Mouse (Mus musculus) cerebellum, adult 8-10 months (tissue): ENCODE measurements around the gene Lzts2.
"Not testable (repeated sequence)": the region's sequence is repeated elsewhere in the genome, so short reads cannot be mapped to it uniquely, and the experiment has no call there.

Experiments
- DNase-seq: peaks from one replicate; pipeline ENCODE4 v3.0.0; 2022

Lzts2 gene

DNA sequence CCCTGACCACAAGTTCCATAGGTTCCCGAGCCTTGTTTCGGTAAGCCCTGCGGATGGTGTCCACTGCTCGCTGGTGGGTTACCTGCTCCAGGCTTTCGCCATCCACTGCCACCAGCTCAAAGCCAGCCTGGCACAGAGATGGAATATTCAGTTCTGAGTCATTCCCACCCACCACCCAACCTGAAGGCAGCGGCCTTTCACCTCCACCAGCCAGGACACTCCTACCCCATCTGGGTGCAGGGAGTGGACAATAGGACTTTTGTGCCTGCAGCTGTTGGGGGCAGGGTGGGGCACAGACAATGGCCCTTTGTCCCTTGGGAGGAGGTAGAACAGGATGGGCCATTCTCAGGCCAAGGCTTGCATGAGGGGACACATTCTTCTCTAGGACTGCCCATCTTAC lies 13.6 kb downstream of the Lzts2 start:
- no peak for DNase-seq

DNA sequence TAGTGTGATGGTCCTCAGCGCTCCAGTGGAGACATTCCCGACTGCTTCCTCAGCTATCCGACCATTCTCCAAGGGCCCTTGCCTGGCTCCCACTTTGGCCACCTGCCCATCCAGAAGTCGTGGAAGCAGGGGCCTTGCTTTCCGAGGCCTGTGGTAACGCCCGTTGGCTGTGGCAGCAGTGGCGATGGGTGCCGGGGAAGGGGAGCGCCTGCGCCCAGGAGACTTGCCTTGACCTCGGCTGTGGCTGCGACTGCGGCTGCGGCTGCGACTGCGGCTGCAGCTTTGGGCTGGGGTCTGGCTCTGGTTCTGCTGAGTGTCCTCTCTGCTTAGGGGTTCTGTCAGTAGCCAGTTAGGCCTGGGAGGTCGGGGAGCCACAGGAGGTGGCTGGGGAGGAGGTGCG lies 14.5 kb downstream of the Lzts2 start:
- DNase-seq, result no peak

DNA sequence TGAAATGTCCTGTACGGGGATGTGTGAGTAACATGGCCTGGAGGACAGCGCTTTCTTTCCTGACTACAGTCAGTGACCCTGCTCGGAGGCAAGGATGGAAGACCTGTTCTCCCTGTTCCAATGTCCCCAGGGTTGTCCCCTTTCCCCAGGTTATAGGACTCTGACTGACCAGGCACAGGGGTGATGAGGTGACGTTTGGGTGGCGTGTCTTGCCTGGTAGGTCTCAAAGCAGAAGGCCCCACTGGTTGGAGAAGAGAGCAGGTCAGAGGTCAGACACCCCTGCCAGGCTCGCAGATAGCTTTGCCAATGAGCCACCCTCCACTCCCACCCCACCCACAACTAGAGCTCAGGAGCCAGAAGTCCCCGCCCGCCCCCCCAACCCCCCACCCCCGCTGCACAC lies 15.4 kb downstream of the Lzts2 start:
- no peak for DNase-seq

DNA sequence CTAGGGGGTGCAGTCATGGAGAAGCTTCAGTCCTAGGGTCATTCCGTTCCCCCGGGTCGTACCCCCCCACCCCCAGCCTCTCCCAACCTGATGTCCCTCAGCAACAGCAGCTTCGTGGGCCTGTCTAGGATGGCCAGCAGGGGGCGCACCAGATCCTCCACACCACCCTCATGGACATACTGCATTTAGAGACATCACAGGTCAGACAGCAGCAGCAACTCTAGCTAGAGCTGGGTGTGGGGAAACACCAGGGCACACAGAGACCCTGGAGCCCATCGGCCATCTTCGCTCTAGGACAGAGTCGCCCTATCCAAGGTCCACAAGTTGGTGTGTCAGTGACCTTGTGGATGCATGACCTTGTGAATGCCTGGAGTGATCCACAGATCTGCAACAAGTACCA lies 15.9 kb downstream of the Lzts2 start:
- peak; percentile 76 for DNase-seq

DNA sequence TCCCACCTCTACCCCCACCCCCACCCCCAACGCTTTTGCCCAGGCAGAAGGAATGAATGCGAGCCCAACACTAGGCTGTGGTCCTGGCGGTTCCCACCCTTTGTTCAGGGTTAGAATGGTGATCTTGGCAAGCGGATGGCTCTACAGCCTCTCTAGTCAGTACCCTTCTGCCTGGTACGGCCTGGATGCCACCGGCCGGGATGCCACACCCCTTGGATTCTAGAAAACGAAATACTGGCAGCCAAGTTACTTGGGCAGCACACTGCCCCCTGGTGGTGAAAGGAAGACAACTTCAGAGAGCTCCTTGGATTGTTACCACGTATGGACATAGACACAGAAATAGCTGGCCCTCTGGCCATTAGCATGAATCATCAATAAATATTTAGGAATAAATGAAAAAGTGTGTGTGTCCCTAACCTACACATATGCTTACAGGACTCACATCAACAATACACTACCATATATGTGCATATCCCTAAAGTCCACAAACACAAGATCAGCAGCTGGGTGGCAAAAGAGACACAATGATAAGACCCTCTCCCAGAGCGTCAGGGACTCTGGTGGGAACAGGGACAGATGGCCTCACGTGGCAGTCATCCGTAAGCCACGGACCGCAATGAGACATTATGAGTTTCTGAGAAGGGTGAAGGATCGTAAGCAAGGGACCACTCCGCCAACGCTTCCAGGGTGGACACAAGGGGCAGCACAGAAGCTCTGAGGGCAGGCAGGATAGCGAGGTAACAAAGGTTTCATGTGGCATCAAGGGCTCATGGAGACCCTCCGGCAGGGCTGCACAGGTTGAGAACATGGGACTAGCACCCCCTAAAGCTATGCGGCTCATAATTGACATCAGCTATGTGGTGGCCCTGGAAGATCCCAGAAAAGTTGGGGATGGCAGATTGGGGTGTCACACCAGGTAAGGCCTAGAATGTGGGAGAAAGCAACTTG lies 16.8 kb downstream of the Lzts2 start:
- DNase-seq, result peak; percentile 86

DNA sequence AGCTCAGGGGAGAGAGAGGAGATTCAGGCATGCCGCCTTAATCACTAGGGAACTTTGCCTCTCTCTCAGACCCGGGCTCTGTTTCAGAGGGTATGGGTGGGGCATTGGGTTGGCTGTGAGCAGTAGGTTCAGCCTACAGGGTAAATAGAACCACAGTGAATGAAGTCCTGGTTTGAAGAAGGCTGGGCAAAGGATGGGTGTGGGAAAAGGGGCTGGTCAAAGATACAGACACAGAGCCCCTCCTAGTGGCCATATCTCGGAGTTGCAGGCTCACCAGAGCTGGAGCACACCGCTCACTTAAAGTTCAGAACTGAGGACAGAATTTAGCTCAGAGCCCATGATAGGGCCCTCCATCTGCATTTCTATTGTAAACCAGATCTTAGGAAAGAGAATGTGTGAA lies 17.6 kb downstream of the Lzts2 start:
- peak; percentile 82 for DNase-seq

DNA sequence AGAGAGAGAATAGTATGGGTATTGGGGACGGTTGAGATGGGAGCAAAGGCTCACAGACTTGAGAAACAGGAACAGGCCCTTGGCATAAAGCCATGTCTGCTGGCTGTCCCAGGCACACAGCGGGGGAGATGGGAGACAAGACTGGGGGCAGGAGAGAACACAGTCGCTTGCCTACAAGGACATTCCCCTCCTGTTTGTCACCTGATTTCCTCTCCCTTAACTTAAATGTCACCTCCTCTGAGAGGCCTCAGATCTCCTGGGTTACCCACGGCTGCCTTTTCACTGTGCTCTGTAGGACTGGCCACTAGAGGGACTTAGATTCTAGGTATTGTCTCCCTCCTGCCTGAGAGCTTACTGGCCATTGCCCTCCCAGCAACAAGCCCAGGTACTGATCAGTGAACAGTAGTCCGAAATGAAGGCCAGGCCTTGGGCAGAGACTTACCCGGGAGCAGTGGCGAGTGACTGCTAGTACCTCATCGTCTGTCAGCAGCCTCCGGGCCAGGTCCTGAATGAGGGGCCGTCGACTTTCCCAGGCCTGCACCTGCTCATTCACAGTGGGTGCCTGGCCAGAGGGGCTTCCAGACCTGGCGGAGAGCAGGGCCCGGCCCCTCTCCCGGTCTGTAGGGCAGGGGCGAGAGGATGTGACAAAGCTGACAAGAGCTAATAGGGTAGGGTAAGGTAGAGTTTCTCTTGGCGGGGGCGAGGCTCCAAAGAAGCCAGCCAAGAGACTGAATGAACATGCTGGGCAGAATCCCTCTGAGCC lies 18.5 kb downstream of the Lzts2 start:
- DNase-seq, result no peak

DNA sequence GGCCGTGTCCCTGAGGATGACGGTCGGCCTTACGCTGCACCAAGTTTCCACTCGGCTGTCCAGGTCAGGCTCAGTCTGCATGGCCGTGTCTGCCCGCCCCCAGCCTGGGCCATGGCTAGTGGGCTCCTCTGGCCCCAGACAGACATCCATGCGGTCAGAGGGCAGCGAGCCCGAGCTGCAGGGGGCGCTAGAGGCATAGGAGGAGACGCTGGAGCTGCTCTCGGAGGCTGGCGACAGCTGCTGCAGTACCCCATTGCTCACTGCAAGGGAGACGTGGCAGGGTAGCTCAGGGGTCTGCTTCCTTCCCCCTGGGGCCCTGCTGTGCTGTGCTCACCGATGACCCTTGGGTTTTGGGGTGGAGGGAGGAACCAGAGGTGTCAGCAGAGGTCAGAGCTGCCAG lies 22.7 kb downstream of the Lzts2 start:
- DNase-seq, result no peak

DNA sequence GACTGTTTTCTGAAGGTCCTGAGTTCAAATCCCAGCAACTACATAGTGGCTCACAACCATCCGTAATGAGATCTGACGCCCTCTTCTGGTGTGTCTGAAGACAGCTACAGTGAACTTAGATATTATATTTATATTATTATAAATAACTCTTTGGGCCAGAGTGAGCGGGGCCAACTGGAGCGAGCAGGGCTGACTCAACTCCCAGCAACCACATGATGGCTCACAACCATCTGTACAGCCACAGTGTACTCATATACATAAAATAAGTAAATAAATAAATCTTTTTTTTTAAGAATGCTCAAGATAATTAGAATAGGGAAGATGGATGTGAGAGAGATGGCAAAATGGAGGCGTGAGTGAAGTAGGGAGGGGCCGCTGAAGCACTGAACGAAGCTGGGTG lies 24.0 kb downstream of the Lzts2 start:
- not testable (repeated sequence) for DNase-seq

DNA sequence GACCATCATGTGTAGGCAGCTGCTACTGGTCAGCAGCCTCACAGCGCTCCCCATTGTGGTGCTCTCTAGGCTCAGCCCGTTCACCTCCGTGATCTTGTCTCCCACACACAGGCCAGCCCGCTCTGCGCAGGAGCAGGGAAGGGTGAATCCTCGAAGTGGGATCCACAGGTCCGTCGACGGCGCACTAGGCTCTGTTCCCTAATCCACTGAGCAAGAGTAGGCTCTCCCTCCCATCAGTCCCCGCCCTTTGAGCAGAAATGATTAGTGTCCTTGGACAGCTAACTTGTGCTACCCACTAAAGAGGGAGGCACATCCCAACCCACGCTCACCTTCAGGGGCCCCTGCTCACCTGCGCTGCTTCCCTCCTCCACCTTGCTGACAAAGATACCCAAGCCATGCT lies 26.0 kb downstream of the Lzts2 start:
- no peak for DNase-seq

DNA sequence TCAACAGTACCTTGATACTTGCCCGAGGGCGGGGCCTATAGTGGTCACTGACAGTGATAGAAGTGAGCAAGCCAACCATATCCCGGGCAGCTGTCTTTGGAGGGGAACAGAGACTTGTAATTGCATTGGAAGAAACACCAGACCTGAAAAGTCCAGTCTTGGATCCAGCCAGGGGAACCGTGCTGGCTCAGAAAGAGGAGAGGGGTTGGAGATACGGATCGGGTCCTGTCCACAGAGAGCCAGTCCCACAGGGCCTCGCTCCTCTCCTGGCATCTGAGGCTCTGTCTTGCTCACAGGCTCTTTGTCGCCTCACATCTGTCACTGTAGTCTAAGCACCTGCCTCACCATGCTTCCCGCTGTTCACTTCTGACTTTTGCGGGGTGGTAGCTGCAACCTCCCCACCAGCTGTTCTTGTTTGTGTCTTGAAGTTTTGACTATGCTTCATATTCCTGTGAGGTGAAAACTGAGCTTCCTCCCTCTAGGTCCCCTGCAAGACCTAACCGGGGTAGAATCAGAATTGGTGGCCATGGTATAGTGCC lies 30.2 kb downstream of the Lzts2 start:
- DNase-seq, result no peak

DNA sequence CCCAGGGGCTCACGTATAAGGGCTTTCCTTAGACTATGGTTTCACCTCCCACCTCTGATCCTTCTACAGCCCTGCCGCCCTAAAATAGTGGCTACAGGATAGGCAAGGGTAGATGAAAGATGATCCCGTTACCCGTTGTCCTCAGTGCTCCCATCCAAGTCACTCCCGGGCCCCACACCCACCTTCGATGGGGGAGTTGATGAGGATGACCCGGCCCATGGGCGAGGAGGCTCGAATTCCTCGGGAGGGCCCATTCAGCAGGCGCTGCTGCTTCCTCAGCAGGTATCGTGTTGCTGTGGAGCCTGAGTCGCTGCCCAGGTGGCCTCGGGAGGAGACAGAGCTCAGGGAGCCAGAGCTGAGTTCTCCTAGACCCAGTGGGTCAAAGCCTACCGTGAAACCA lies 31.0 kb downstream of the Lzts2 start:
- DNase-seq, result no peak

DNA sequence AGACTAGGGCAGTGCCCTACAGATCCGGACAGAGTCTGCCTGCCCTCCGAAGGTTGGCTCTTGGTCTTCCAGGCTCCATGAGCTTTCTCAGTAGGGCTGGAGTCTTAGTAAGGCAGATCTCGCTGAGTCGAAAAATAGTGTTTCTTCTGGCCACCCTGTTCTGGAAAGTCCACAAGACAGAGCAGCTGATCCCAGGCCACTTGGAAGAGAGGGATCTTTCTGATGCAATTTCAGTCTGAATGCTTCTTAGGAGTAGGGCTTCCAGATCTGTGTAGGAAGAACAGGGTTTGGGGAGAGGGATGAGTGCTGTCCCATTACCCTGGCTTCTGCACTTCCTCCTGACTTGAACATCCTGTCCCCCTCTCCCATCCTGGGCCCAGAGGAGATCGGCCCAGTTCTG lies 31.4 kb downstream of the Lzts2 start, which contains the start of gene Pdzd7:
Pdzd7 (minus strand) TSS at position 67 of the 400 bp plus-strand sequence.
- no peak for DNase-seq

DNA sequence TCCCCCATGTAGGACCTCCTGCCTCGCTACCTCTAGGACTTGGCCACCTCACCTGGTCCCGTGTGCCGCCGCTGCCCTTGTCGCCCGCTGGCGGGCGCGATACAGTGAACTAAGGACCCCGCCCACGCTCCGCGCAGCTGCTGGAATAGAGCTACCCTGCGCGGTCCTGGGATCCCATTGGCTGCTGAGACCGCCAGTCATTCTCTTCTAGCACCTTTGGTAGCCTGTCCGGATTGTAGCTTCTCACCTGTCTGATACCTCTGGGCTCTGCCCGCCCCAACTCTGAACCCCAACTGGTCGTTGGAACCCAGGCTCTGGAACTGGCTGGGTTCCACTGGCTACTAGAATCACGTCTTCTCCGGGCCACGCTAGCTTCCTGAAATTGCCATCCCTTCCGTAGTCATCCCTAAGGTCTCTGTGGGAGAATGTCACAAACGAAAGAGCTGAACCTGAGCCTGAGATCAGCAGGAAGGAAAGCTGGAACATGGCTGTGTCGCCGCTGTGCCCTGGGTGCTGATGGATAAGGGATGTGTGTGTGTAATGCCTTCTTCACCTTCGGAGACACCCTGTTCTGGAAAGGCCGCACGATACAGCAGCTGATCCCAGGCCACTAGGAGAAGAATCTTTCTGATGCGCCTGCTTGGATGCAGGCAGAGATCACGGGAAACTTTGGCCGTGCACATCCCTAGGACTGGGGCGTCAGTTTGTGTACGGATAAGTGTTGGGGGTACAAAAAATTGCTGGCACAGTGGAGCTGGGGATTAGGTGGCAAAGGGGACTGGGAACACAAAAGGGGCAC lies 32.5 kb downstream of the Lzts2 start:
- DNase-seq, result peak; percentile 93

DNA sequence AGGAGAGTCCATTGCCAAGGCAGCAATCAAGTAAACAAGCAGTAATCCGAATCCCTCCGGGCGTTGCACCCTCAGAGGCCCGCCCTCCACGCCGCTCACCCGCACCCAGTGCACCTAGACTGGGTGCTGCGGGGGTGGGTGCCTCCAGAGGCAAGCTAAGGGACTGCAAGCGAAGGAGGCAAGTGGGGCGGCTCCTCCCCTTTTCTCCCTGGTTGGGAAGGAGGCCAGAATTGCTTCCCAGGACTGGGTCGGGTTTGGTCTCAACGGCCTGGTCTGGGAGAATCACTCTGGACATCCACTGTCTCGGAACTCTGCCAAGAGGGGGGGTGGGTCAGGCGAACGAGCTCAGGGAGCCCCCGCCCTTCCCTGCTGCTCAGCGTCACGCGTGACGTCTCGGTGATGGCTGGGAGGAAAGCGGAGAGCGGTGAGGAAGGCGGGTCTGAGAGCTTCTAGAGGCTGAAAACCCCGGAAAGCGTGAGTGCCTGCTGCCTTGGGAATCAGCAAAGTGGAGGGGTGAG lies 33.3 kb downstream of the Lzts2 start, which contains the start of gene Sfxn3:
Sfxn3 (plus strand) TSS at position 87 of the 518 bp plus-strand sequence.
- peak; percentile 96 for DNase-seq

DNA sequence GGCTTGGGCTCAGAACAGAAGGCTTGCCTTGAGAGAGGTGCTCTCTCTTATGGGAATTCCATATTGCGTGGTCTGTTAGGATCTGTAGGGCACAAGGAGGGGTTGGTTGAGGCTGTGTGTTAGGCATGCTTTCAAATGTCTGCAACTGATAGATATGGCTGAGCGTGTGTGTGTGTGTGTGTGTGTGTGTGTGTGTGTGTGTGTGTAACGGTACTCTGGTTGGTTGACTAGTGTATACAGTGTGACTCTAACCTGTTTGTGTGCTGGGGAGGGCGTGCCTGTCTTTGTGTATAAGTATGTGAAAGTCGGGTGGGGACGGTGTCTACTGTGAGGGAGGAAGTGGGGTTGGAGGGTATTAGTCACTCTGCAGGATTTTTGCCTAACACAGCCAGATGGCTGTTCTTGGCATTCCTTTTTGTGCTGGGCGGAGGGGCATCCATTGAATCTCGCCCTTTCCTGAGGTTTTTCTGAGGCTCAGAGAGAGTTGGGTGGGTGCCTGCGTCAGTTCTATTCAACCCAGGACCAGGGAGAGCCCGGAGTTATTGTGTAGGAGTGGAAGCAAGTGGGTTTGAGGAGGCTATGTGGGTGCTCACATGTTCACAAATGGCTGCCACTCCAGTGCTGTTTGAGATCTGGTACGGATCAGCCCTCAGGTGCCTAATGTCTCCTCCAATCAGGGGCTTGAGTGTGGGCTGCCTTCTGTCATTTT lies 33.9 kb downstream of the Lzts2 start:
- peak; percentile 63 for DNase-seq

DNA sequence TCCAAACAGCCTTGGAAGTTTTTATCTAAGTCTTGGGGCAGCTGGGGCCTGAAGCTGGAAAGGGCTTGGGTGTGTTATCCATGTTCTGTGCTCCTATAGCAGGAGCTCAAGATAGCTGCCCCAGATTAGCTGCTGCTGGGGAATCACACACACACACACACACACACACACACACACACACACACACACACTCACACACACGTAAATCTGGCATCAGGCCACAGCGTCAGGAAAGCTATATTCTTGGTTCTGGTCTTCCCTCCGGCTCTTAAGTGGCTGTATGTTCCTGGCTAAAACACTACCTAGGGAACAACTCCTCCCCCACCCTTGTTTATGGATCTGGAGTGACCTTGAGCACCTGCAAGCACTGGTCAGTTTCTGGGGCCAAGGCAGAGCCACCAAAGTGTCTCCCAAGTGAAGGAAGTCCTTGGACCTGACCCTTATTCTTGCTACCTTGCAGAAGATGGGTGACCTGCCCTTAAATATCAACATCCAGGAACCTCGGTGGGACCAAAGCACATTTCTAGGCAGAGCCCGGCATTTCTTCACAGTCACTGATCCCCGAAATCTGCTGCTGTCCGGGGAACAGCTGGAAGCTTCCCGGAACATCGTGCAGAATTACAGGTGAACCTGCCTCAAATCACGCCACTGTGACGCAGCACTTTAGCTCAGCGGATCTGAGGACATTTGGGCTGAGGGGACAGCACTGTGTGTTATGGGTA lies 34.6 kb downstream of the Lzts2 start:
- DNase-seq, result no peak

DNA sequence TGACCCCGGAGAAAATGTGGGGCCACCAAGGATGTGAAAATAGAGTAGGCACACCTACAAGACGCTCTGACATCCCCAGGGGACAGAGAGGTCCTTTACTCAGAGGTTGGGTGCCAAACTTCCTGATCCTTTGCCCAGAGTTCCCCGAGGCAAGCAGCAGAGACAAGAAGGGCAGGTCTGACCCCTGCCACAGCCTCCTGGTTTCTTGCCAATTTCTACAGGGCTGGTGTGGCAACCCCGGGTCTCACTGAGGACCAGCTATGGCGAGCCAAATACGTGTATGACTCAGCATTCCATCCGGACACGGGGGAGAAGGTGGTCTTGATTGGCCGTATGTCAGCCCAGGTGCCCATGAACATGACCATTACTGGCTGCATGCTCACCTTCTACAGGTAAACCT lies 35.3 kb downstream of the Lzts2 start:
- no peak for DNase-seq

DNA sequence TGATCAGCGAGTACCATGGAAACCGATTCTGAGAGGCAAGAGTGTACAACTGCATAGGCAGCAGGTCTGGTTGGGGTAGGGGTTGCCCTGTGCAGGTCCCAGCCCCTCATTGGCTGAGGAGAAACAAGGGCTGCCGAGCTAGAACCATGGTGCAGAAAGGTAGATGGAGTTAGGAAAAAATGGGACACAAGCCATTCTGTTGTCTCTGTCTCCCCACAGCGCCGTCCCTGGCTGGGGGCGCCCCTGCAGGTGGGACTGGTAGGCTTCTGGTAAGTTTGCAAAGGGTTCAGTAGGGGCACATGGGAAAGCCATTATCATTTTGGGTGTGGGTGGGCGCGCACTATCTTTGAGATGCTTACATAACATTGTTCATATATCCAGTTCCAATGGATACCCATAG lies 39.2 kb downstream of the Lzts2 start:
- no peak for DNase-seq

DNA sequence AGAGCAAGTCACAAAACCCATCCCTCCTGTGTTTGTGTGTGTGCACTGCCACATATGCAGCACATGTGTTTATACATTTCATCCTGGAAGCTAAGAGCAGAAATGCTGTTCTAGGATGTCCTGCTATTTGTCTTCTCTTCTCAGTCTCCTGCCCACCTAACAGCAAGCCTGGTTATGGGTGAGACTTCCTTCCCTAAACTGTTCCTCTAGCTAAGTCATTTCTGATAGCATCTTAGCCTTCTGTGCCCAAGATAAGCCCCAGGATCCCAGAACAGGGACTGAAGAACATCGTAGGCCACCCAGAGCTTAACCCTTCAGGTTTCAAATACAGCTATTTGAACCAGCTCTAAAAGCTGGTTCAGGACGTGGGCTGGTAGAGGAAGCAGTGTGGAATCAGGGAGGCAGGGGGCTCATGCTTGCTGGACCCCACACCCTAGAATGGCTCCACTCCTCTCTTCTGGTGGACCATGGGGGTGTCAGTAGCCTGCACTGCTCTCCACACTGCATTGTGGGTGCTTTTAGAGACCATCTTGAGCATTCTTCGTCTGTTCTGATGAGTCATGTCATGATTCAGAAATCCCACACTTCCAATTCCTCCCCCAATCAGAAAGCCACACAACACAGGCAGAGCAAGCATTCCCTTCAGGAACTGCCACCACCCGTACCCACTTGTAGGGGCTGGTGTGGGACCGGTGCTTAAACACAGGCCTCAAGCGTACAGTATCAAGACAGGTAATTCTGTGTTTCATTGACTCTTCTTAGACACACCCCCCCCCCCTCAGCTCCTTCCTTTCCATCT lies 40.9 kb downstream of the Lzts2 start:
- DNase-seq, result no peak
